Mouse (Mus musculus): Measurements from ENCODE around the gene Fcrl1. TPM values are rescaled to one million over a fixed set of nuclear protein-coding genes. Genes with fewer than 3 reads are reported as not detected.
"Not testable (repeated sequence)": the region's sequence is repeated elsewhere in the genome, so short reads cannot be mapped to it uniquely, and the experiment has no call there.

Gene Fcrl1
- 0.11 TPM in 1 of 2 replicates, not detected in the other for polyA plus RNA-seq (2014; fragmentation: Nextera tagmentation; extraction: Ambion mirVana)

DNA sequence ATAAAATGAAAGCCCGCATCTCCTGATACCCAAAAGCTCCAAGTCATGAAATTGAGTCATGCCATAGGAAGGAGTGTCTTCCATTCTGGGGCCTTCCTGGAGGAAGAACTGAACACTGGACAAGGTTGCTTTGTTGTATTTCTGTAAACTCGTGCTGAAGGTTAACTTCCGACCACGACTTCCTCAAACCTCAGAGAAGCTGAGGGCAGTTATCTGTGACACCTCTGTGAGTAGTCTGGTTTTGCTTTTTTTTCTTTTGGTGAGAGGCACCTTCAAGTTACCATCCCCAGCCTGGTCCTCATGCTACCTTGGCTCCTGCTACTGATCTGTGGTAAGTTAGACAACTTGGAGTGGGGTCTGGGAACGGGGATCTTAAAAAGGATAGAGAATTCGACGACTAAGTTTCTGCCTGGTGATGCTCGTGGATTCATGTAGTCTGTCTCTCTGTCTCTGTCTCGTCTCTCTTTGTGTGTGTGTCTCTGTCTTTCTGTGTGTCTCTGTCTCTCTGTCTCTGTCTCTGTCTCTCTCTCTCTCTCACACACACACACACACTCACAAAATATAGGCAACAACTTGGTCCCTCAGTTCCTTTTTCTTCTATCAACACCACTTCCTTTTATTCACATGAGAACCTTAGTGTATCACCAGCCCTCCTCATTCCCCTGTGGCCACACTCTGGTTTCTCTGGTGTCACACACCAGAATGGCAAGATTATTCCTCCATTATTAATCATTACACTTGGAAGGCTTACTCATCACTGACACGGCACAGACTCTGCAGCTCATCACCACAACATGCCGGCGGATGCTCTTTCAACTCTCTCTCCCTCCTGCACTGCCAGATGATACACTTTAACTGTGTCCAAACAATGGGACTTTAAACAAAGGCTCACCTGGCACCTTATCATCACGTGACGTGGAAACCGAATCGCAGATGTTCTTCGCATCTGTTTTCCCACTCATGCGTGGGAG, at the start of gene Fcrl1:
Fcrl1 (plus strand) TSS at position 193 of the 971 bp plus-strand sequence.
- no peak for ATAC-seq (ENCODE audit: low FRiP score)
- Histone ChIP-seq H3K36me3 (ENCODE audit: control insufficient read depth, insufficient read depth, low read length) (no peaks in the 10 kb centered on the region), H3K27me3 (ENCODE audit: control insufficient read depth, insufficient read depth, low read length) (no peaks in the 10 kb centered on the region), H3K4me3 (ENCODE audit: low read depth, low read length) (no peak within 1 kb of the TSS), H3K4me2 (replicated peaks; ENCODE audit: low read depth, low read length) (no peak within 1 kb of the TSS), H3K9me3 (ENCODE audit: control insufficient read depth, low read length) (no peaks in the 10 kb centered on the region), H3K27ac (ENCODE audit: low read depth, low read length) (no peak within 1 kb of the TSS), H3K4me1 (replicated peaks; ENCODE audit: control insufficient read depth, insufficient read depth, low read length) (no peaks in the 10 kb centered on the region), H3K9ac (ENCODE audit: low read depth, low read length) (no peak within 1 kb of the TSS)
- DNase-seq (ENCODE audit: low spot score) = no peak
- WGBS = 89% methylated on average over 18 of the region's 18 CpGs

DNA sequence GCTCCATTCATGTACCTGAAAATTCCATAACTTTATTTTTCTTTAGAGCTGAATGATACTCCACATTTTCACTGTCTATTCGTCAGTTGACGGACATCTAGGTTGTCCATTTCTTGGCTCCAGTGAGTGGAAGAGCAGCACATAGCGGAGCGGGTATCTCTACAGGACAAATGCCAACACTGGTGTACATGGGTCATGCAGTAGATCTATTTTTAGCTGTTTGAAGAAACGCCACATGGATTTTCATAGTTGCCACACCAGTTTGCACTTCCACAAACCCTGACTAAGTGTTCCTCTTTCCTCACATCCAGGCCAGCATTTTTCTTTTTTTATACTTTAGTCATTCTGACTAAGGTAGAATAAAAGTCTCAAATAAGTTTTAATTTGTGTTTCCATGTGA, 38.3 kb upstream of the Fcrl1 start:
- DNase-seq (ENCODE audit: low spot score) = no peak
- no peak overlapping the region for H3K27ac ChIP-seq (ENCODE audit: low read depth, low read length)
- H3K9ac ChIP-seq (ENCODE audit: low read depth, low read length) = no peak overlapping the region
- H3K4me3 ChIP-seq (ENCODE audit: low read depth, low read length) = no peak overlapping the region
- no peak overlapping the region for H3K4me2 ChIP-seq (replicated peaks; ENCODE audit: low read depth, low read length)
- no peaks in the 10 kb centered on the region for H3K36me3 ChIP-seq (ENCODE audit: control insufficient read depth, insufficient read depth, low read length)
- H3K9me3 ChIP-seq (ENCODE audit: control insufficient read depth, low read length) = no peaks in the 10 kb centered on the region
- no peak for ATAC-seq (ENCODE audit: low FRiP score)
- WGBS = 91% methylated on average over 5 of the region's 5 CpGs
- H3K27me3 ChIP-seq (ENCODE audit: control insufficient read depth, insufficient read depth, low read length) = no peaks in the 10 kb centered on the region
- no peaks in the 10 kb centered on the region for H3K4me1 ChIP-seq (replicated peaks; ENCODE audit: control insufficient read depth, insufficient read depth, low read length)

DNA sequence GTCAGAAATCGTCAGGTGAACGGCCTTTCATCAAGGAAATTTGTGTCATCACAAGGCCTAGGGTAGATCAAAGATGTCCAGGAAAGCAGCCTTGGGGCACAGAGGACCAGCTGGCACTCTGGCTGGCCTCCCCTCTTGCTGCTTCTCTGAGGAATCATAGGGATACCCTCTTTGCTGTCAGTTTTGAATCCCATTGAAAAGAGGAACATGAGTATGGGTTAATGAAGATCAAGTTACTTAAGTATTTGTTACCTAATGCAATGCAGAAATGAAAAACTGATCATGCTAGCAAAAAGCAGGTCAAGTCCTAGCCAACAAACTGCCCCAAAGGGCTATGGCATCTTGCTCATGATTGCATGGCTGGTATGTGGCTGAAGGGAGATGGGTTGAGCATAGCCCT, 25.2 kb upstream of the Fcrl1 start:
- not testable (repeated sequence) for H3K9ac ChIP-seq (ENCODE audit: low read depth, low read length); H3K27ac ChIP-seq (ENCODE audit: low read depth, low read length); H3K4me3 ChIP-seq (ENCODE audit: low read depth, low read length); DNase-seq (ENCODE audit: low spot score); ATAC-seq (ENCODE audit: low FRiP score); H3K4me2 ChIP-seq (replicated peaks; ENCODE audit: low read depth, low read length); H3K9me3 ChIP-seq (ENCODE audit: control insufficient read depth, low read length); H3K27me3 ChIP-seq (ENCODE audit: control insufficient read depth, insufficient read depth, low read length); H3K36me3 ChIP-seq (ENCODE audit: control insufficient read depth, insufficient read depth, low read length); H3K4me1 ChIP-seq (replicated peaks; ENCODE audit: control insufficient read depth, insufficient read depth, low read length)
- WGBS = 85% methylated on average over 2 of the region's 2 CpGs

DNA sequence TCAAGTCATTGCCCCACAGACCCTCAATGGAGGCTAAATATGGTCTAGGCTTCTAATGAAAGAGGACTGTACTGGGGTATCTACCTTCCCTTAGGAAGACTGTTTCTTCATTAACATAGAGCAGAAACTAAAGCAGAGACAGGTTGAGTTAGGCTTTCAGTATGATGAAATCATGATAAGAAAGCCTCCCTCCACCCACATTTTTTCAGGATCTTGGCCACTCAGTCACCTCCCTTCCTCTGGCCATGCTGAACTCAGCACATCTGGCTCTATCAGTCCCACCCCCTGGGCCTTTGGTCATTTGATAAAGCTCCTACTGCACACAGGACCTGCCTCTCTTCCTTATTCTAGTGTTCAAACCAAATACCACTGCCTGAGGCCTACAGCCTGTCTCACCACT, 18.6 kb upstream of the Fcrl1 start, which contains the start of gene Cd5l:
Cd5l (plus strand) TSS at position 301 of the 400 bp plus-strand sequence.
- Histone ChIP-seq H3K9ac (ENCODE audit: low read depth, low read length) (no peak within 1 kb of the TSS), H3K4me2 (replicated peaks; ENCODE audit: low read depth, low read length) (no peak within 1 kb of the TSS), H3K4me1 (replicated peaks; ENCODE audit: control insufficient read depth, insufficient read depth, low read length) (no peaks in the 10 kb centered on the region), H3K27me3 (ENCODE audit: control insufficient read depth, insufficient read depth, low read length) (no peaks in the 10 kb centered on the region), H3K9me3 (ENCODE audit: control insufficient read depth, low read length) (no peaks in the 10 kb centered on the region), H3K4me3 (ENCODE audit: low read depth, low read length) (no peak within 1 kb of the TSS), H3K27ac (ENCODE audit: low read depth, low read length) (no peak within 1 kb of the TSS), H3K36me3 (ENCODE audit: control insufficient read depth, insufficient read depth, low read length) (no peaks in the 10 kb centered on the region)
- DNase-seq (ENCODE audit: low spot score) (no peak), ATAC-seq (ENCODE audit: low FRiP score) (no peak)

DNA sequence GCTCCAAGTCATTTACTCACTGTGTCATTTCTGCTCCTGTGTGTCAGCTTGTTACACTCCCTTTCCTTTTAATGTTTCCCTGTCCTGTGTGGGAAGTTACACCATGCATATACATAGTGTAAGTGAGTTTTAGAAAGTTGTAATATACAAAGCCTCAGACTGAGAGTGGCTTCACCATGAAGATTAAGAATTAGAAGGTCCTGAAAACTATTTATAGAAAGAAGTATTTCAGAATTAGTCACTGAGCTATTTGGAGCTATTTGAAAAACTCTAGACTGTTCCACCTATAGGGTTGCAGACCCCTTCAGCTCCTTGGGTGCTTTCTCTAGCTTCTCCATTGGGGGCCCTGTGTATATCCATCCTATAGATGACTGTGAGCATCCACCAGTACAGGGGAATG, 17.0 kb upstream of the Fcrl1 start:
- no peak overlapping the region for H3K9ac ChIP-seq (ENCODE audit: low read depth, low read length)
- no peak overlapping the region for H3K27ac ChIP-seq (ENCODE audit: low read depth, low read length)
- no peaks in the 10 kb centered on the region for H3K36me3 ChIP-seq (ENCODE audit: control insufficient read depth, insufficient read depth, low read length)
- no peak overlapping the region for H3K4me3 ChIP-seq (ENCODE audit: low read depth, low read length)
- no peaks in the 10 kb centered on the region for H3K27me3 ChIP-seq (ENCODE audit: control insufficient read depth, insufficient read depth, low read length)
- H3K4me2 ChIP-seq (replicated peaks; ENCODE audit: low read depth, low read length) = no peak overlapping the region
- ATAC-seq (ENCODE audit: low FRiP score) = no peak
- H3K4me1 ChIP-seq (replicated peaks; ENCODE audit: control insufficient read depth, insufficient read depth, low read length) = no peaks in the 10 kb centered on the region
- H3K9me3 ChIP-seq (ENCODE audit: control insufficient read depth, low read length) = no peaks in the 10 kb centered on the region
- no peak for DNase-seq (ENCODE audit: low spot score)

DNA sequence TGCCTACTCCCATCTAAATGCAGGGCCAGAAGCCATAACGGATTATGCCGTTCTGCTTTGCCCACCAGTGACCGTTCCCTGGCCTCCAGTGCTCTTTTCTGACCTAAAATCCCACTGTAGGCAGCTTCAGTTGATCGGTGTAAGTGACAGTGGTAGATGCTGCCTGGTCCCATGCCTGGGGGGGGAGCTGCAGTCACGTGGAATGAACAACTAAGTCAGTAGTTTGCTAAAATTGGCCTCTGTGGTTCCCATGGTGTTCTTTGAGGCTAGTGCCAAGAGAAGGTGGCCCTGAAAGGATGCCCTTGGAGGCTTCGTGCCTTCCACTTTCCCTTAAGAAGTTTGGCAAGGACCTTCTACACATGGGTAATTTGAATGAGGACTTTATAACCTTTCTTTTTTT, 15.7 kb upstream of the Fcrl1 start:
- 89% methylated on average over 6 of the region's 6 CpGs for WGBS

DNA sequence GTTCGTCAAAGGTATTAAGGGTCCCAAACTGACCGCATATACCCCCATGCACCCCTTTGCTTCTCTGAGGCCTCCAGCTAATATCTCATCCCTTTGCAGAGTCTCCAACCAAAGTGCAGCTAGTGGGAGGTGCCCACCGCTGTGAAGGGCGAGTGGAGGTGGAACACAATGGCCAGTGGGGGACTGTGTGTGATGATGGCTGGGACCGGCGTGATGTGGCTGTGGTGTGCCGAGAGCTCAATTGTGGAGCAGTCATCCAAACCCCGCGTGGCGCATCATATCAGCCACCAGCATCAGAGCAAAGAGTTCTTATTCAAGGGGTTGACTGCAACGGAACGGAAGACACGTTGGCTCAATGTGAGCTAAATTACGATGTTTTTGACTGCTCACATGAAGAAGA, 10.5 kb upstream of the Fcrl1 start:
- WGBS = 92% methylated on average over 14 of the region's 14 CpGs

More for the DNA sequence above, 15.7 kb upstream of the Fcrl1 start:
- no peak for ATAC-seq (ENCODE audit: low FRiP score)
- Histone ChIP-seq H3K27ac (ENCODE audit: low read depth, low read length) (no peak overlapping the region), H3K9me3 (ENCODE audit: control insufficient read depth, low read length) (no peaks in the 10 kb centered on the region), H3K4me3 (ENCODE audit: low read depth, low read length) (no peak overlapping the region), H3K36me3 (ENCODE audit: control insufficient read depth, insufficient read depth, low read length) (no peaks in the 10 kb centered on the region), H3K4me1 (replicated peaks; ENCODE audit: control insufficient read depth, insufficient read depth, low read length) (no peaks in the 10 kb centered on the region), H3K27me3 (ENCODE audit: control insufficient read depth, insufficient read depth, low read length) (no peaks in the 10 kb centered on the region), H3K4me2 (replicated peaks; ENCODE audit: low read depth, low read length) (no peak overlapping the region), H3K9ac (ENCODE audit: low read depth, low read length) (no peak overlapping the region)
- no peak for DNase-seq (ENCODE audit: low spot score)

GRCm38 (mm10) chr3:87367511-87367910, 8.7 kb upstream of the Fcrl1 start:
- Histone ChIP-seq H3K9me3 (ENCODE audit: control insufficient read depth, low read length) (no peaks in the 10 kb centered on the region), H3K4me3 (ENCODE audit: low read depth, low read length) (no peak overlapping the region), H3K4me2 (replicated peaks; ENCODE audit: low read depth, low read length) (no peak overlapping the region), H3K36me3 (ENCODE audit: control insufficient read depth, insufficient read depth, low read length) (no peaks in the 10 kb centered on the region), H3K4me1 (replicated peaks; ENCODE audit: control insufficient read depth, insufficient read depth, low read length) (no peaks in the 10 kb centered on the region), H3K9ac (ENCODE audit: low read depth, low read length) (no peak overlapping the region), H3K27me3 (ENCODE audit: control insufficient read depth, insufficient read depth, low read length) (no peaks in the 10 kb centered on the region), H3K27ac (ENCODE audit: low read depth, low read length) (no peak overlapping the region)
- ATAC-seq (ENCODE audit: low FRiP score) = no peak
- WGBS = 84% methylated on average over 10 of the region's 10 CpGs
- no peak for DNase-seq (ENCODE audit: low spot score)

More for the DNA sequence above, 10.5 kb upstream of the Fcrl1 start:
- Histone ChIP-seq H3K27ac (ENCODE audit: low read depth, low read length) (no peak overlapping the region), H3K27me3 (ENCODE audit: control insufficient read depth, insufficient read depth, low read length) (no peaks in the 10 kb centered on the region), H3K9ac (ENCODE audit: low read depth, low read length) (no peak overlapping the region), H3K4me2 (replicated peaks; ENCODE audit: low read depth, low read length) (no peak overlapping the region), H3K9me3 (ENCODE audit: control insufficient read depth, low read length) (no peaks in the 10 kb centered on the region), H3K36me3 (ENCODE audit: control insufficient read depth, insufficient read depth, low read length) (no peaks in the 10 kb centered on the region), H3K4me1 (replicated peaks; ENCODE audit: control insufficient read depth, insufficient read depth, low read length) (no peaks in the 10 kb centered on the region), H3K4me3 (ENCODE audit: low read depth, low read length) (no peak overlapping the region)
- DNase-seq (ENCODE audit: low spot score) (no peak), ATAC-seq (ENCODE audit: low FRiP score) (no peak)

DNA sequence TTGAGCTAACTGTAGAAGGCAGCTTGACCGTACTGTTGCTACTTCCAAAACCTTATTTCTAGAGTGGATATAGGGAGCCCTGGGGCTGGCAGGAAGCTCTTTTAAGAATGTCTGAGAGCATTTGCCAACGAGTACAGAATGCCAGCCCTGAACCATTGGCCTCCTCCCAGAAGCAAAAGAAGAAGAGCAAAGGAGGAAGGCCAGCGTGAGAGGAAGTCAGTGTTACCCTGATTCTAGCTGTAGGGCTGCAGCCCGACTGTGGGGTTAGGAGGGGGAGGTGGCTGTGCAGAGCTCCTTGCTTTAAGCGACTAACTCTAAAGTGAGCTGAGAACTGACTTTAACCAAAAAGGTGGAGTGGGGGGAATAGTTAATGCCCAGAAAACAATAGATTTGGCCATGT, 7.0 kb upstream of the Fcrl1 start:
- no peaks in the 10 kb centered on the region for H3K4me1 ChIP-seq (replicated peaks; ENCODE audit: control insufficient read depth, insufficient read depth, low read length)
- H3K9ac ChIP-seq (ENCODE audit: low read depth, low read length) = no peak overlapping the region
- no peak overlapping the region for H3K27ac ChIP-seq (ENCODE audit: low read depth, low read length)
- no peak overlapping the region for H3K4me2 ChIP-seq (replicated peaks; ENCODE audit: low read depth, low read length)
- H3K4me3 ChIP-seq (ENCODE audit: low read depth, low read length) = no peak overlapping the region
- no peaks in the 10 kb centered on the region for H3K36me3 ChIP-seq (ENCODE audit: control insufficient read depth, insufficient read depth, low read length)
- WGBS = 81% methylated on average over 5 of the region's 5 CpGs
- DNase-seq (ENCODE audit: low spot score) = no peak
- no peak for ATAC-seq (ENCODE audit: low FRiP score)
- no peaks in the 10 kb centered on the region for H3K27me3 ChIP-seq (ENCODE audit: control insufficient read depth, insufficient read depth, low read length)
- H3K9me3 ChIP-seq (ENCODE audit: control insufficient read depth, low read length) = no peaks in the 10 kb centered on the region
